Mouse (Mus musculus) thymus, adult 2 months (tissue): Measurements from ENCODE around the gene Ctxn1.
"Not testable (repeated sequence)": the region's sequence is repeated elsewhere in the genome, so short reads cannot be mapped to it uniquely, and the experiment has no call there.

Source experiments
- CTCF ChIP-seq: fragments of 200-500 bp; IDR thresholded peaks from 2 replicates; pipeline ENCODE4 v1.5.1; 2012; ENCODE audit warnings: mild to moderate bottlenecking, control low read depth, low read length, moderate library complexity, borderline replicate concordance; ENCODE audit not compliant: control insufficient read depth, poor library complexity, insufficient read depth; ENCODE audit errors: extremely low read depth
- POLR2A ChIP-seq: fragments of 200-500 bp; IDR thresholded peaks from 2 replicates; pipeline ENCODE4 v1.6.1; 2012; ENCODE audit warnings: mild to moderate bottlenecking, low read length, control low read depth, moderate library complexity; ENCODE audit not compliant: control insufficient read depth, poor library complexity, insufficient read depth; ENCODE audit errors: extremely low read depth

DNA sequence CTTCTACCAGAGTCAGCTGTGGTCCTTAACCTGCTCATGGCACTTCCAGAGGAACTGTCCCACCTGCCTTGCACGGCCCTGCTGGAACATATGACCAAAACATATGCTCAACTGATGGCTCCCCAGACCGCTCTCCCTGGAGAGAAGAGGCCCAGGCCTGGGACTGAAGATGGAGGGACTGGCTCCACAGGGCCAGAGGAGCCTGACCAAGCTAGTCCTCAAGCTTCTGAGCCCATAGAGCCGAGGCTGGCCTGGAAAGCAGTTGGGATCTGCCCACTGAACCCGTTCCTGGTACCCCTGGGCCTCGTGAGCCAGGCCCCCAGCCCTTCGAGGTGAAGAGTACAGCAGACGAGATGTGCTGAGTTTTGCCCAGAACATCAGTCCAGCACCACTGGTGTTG, 3.6 kb downstream of the Ctxn1 start:
- not testable (repeated sequence) for TF ChIP-seq CTCF, POLR2A
